Mouse (Mus musculus) heart, postnatal 0 days (tissue): ENCODE measurements around the gene Rab7. TPM values are rescaled to one million over a fixed set of nuclear protein-coding genes. Genes with fewer than 3 reads are reported as not detected.

ENCODE experiments used
- ATAC-seq: fragments of 200-750 bp; cut with Nextera tagmentation; 2 replicates; pipeline ENCODE4 v1.8.0; 2017; ENCODE audit warnings: low read depth, moderate number of reproducible peaks, moderate library complexity; ENCODE audit not compliant: insufficient read depth
- DNase-seq: peaks from one replicate; pipeline ENCODE4 v3.0.0-alpha.2; 2016; ENCODE audit warnings: low spot score
- H3K27ac ChIP-seq: fragments of 300-500 bp; sonication (generic); 2 replicates; pipeline ENCODE4 v1.5.1; 2014; ENCODE audit warnings: low read depth, mild to moderate bottlenecking
- H3K27me3 ChIP-seq: fragments of 300-500 bp; sonication (generic); 2 replicates; pipeline ENCODE4 v1.6.1; 2014; ENCODE audit warnings: low read length, mixed read lengths; ENCODE audit not compliant: control insufficient read depth, insufficient read depth
- H3K36me3 ChIP-seq: fragments of 300-500 bp; sonication (generic); replicated peaks from 2 replicates; pipeline ENCODE4 v1.6.1; 2014; ENCODE audit warnings: low read length, mixed read lengths; ENCODE audit not compliant: control insufficient read depth, insufficient read depth
- H3K4me1 ChIP-seq: fragments of 300-500 bp; sonication (generic); 2 replicates; pipeline ENCODE4 v1.6.1; 2014; ENCODE audit warnings: antibody characterized with exemption; ENCODE audit not compliant: control insufficient read depth, insufficient read depth
- H3K4me2 ChIP-seq: fragments of 300-500 bp; sonication (generic); 2 replicates; pipeline ENCODE4 v1.6.1; 2014; ENCODE audit warnings: low read depth, mild to moderate bottlenecking, low read length, moderate library complexity
- H3K4me3 ChIP-seq: fragments of 300-500 bp; sonication (generic); 2 replicates; pipeline ENCODE4 v1.5.1; 2014; ENCODE audit warnings: low read depth, low read length
- H3K9ac ChIP-seq: fragments of 300-500 bp; sonication (generic); replicated peaks from 2 replicates; pipeline ENCODE4 v1.6.1; 2014; ENCODE audit warnings: low read depth, low read length, mixed read lengths
- H3K9me3 ChIP-seq: fragments of 300-500 bp; sonication (generic); replicated peaks from 2 replicates; pipeline ENCODE4 v1.6.1; 2016; ENCODE audit warnings: low read length; ENCODE audit not compliant: control insufficient read depth
- CTCF ChIP-seq: IDR thresholded peaks from 2 replicates; pipeline ENCODE4 v1.5.1; 2016; ENCODE audit warnings: antibody characterized with exemption, control low read depth, low read depth
- EP300 ChIP-seq: IDR thresholded peaks from 2 replicates; pipeline ENCODE4 v1.6.1; 2016; ENCODE audit warnings: antibody characterized with exemption, low read depth
- WGBS: fragments of 180-500 bp; shearing (Covaris S2); extraction: QIAGEN DNeasy Blood & Tissue Kit; methylation state at CpG from one replicate; pipeline ENCODE4 v1.1.7; 2014; 5-methylcytosine and 5-hydroxymethylcytosine counted together
- polyA plus RNA-seq: library from polyadenylated mRNA; unstranded; fragments of >200 nt; fragmentation: Nextera tagmentation; extraction: Ambion mirVana; gene quantifications from 2 replicates; pipeline ENCODE4 v1.2.1, GENCODE M21; 2015
- total RNA-seq: library from RNA; depleted of rRNA; stranded (reverse); fragments of >200 nt; gene quantifications from 2 replicates; pipeline ENCODE4 v1.2.3, GENCODE M21; 2014; ENCODE audit warnings: low replicate concordance

Gene Rab7
- total and polyA plus RNA-seq, 2 experiments from 2014 or later, result 62.7 to 196 TPM

GRCm38 (mm10) chr6:88075960-88076517 is 31.0 kb upstream of the Rab7 start:
- Histone ChIP-seq H3K4me1 (peaks cover 5% of the 10 kb centered on the region), H3K9ac (no peak overlapping the region), H3K27me3 (no peaks in the 10 kb centered on the region), H3K27ac (no peak overlapping the region), H3K9me3 (no peaks in the 10 kb centered on the region), H3K4me3 (no peak overlapping the region), H3K36me3 (no peaks in the 10 kb centered on the region), H3K4me2 (no peak overlapping the region)
- TF ChIP-seq CTCF, result no peak
- no peak for TF ChIP-seq EP300
- ATAC-seq (no peak), DNase-seq (no peak)
- WGBS, result 63% methylated on average over 1 of the region's 1 CpGs

GRCm38 (mm10) chr6:88074752-88075554 is 29.9 kb upstream of the Rab7 start:
- Histone ChIP-seq H3K27me3 (no peaks in the 10 kb centered on the region), H3K4me2 (peak overlapping the region; percentile 70), H3K4me3 (peak overlapping the region; percentile 46), H3K4me1 (peaks cover 5% of the 10 kb centered on the region), H3K9me3 (no peaks in the 10 kb centered on the region), H3K36me3 (no peaks in the 10 kb centered on the region), H3K9ac (peak overlapping the region; percentile 56), H3K27ac (peak overlapping the region; percentile 88)
- DNase-seq, result peak; percentile 96
- WGBS, result 5% methylated on average over 32 of the region's 32 CpGs
- peak; percentile 97 for ATAC-seq
- TF ChIP-seq EP300 (no peak), CTCF (peak; percentile 87)

GRCm38 (mm10) chr6:88071216-88071615 is 26.1 kb upstream of the Rab7 start:
- no peak overlapping the region for H3K4me3 ChIP-seq
- no peaks in the 10 kb centered on the region for H3K36me3 ChIP-seq
- H3K27me3 ChIP-seq, result no peaks in the 10 kb centered on the region
- 75% methylated on average over 5 of the region's 5 CpGs for WGBS
- H3K4me2 ChIP-seq, result no peak overlapping the region
- H3K27ac ChIP-seq, result no peak overlapping the region
- H3K9me3 ChIP-seq, result no peaks in the 10 kb centered on the region
- DNase-seq (no peak), ATAC-seq (no peak)
- no peak overlapping the region for H3K9ac ChIP-seq
- H3K4me1 ChIP-seq, result peaks cover 5% of the 10 kb centered on the region
- TF ChIP-seq EP300 (no peak), CTCF (no peak)

- TF ChIP-seq CTCF (no peak), EP300 (no peak)
Measured at GRCm38 (mm10) chr6:88070468-88070867, 25.4 kb upstream of the Rab7 start.

GRCm38 (mm10) chr6:88068739-88069138 is 23.7 kb upstream of the Rab7 start:
- ATAC-seq (no peak), DNase-seq (no peak)
- TF ChIP-seq EP300 (no peak), CTCF (no peak)
- no peaks in the 10 kb centered on the region for H3K9me3 ChIP-seq
- H3K36me3 ChIP-seq, result no peaks in the 10 kb centered on the region
- no peak overlapping the region for H3K9ac ChIP-seq
- H3K27ac ChIP-seq, result no peak overlapping the region
- H3K27me3 ChIP-seq, result no peaks in the 10 kb centered on the region
- H3K4me3 ChIP-seq, result no peak overlapping the region
- WGBS, result 75% methylated on average over 1 of the region's 1 CpGs
- H3K4me2 ChIP-seq, result no peak overlapping the region
- peaks cover 6% of the 10 kb centered on the region; the same call in 1 of the 2 replicates for H3K4me1 ChIP-seq

More at GRCm38 (mm10) chr6:88070468-88070867, 25.4 kb upstream of the Rab7 start:
- no peak for DNase-seq
- H3K9ac ChIP-seq, result no peak overlapping the region
- no peak for ATAC-seq
- no peak overlapping the region for H3K4me2 ChIP-seq
- WGBS, result 68% methylated on average over 6 of the region's 6 CpGs
- H3K27ac ChIP-seq, result no peak overlapping the region
- H3K27me3 ChIP-seq, result no peaks in the 10 kb centered on the region
- peaks cover 3% of the 10 kb centered on the region for H3K4me1 ChIP-seq
- no peaks in the 10 kb centered on the region for H3K9me3 ChIP-seq
- no peaks in the 10 kb centered on the region for H3K36me3 ChIP-seq
- H3K4me3 ChIP-seq, result no peak overlapping the region
